Comparison of ENCODE assay signal across 22 mouse cellular contexts in genomic region chr2:6258026-6258425, GRCm38 (mm10).
"Had no signal": no experiment of that assay in that cellular context is flagged by ENCODE, and none has a peak within 500 bp of the region (broad histone marks: within the 10 kb centered on the region; RNA-seq: fewer than 3 reads in every experiment).

No protein-coding gene starts in this region.

- H3K36me3 ChIP-seq: liver, embryonic 13.5 days; liver, embryonic 15.5 days; lung, embryonic 15.5 days; midbrain, embryonic 10.5 days; midbrain, embryonic 12.5 days; neural tube, embryonic 12.5 days; neural tube, embryonic 15.5 days had no signal

- H3K27me3 ChIP-seq: lung, embryonic 15.5 days; neural tube, embryonic 15.5 days had no signal

- H3K4me3 ChIP-seq: liver, embryonic 13.5 days; liver, embryonic 15.5 days; lung, embryonic 15.5 days; midbrain, embryonic 10.5 days; midbrain, embryonic 12.5 days; myocyte; neural tube, embryonic 12.5 days; neural tube, embryonic 15.5 days had no signal

- ATAC-seq: liver, postnatal 0 days; lung, postnatal 0 days; midbrain, embryonic 16.5 days had no signal

- H3K9me3 ChIP-seq: liver, embryonic 15.5 days; lung, embryonic 15.5 days; neural tube, embryonic 15.5 days had no signal

- H3K4me2 ChIP-seq: liver, embryonic 13.5 days; liver, embryonic 15.5 days; lung, embryonic 15.5 days; midbrain, embryonic 12.5 days; neural tube, embryonic 12.5 days; neural tube, embryonic 15.5 days had no signal

- H3K9ac ChIP-seq: liver, embryonic 13.5 days; liver, embryonic 15.5 days; liver, postnatal 0 days; lung, embryonic 15.5 days; midbrain, embryonic 12.5 days; neural tube, embryonic 12.5 days; neural tube, embryonic 15.5 days had no signal

- DNase-seq: liver, embryonic 13.5 days; liver, postnatal 0 days; lung, adult 2 months; lung, postnatal 14 days; lung, postnatal 4 days; midbrain, embryonic 14.5 days; retina, postnatal 1 day; right cerebral cortex, adult 18-20 months; right cerebral cortex, postnatal 25 days; right cerebral cortex, postnatal 4 days; thymus, adult 18-20 months; thymus, postnatal 14 days; thymus, postnatal 36 days had no signal

- H3K27ac ChIP-seq: liver, embryonic 13.5 days; liver, embryonic 15.5 days; lung, embryonic 15.5 days; midbrain, embryonic 10.5 days; midbrain, embryonic 12.5 days; neural tube, embryonic 12.5 days; neural tube, embryonic 15.5 days had no signal
